Mouse (Mus musculus) lung, embryonic 15.5 days (tissue): Measurements from ENCODE around the gene Eml2. TPM values are rescaled to one million over a fixed set of nuclear protein-coding genes. Genes with fewer than 3 reads are reported as not detected.

Experiments
- ATAC-seq: fragments of 200-750 bp; cut with Nextera tagmentation; 2 replicates; pipeline ENCODE4 v1.8.0; 2017; ENCODE audit warnings: moderate number of reproducible peaks, borderline replicate concordance; ENCODE audit not compliant: low FRiP score, low TSS enrichment; ENCODE audit errors: extremely low read depth
- H3K27ac ChIP-seq: fragments of 300-500 bp; sonication (generic); 2 replicates; pipeline ENCODE4 v1.5.1; 2015; ENCODE audit warnings: moderate library complexity, mild to moderate bottlenecking, inconsistent platforms
- H3K27me3 ChIP-seq: fragments of 300-500 bp; sonication (generic); 2 replicates; pipeline ENCODE4 v1.6.1; 2015; ENCODE audit warnings: inconsistent platforms
- H3K36me3 ChIP-seq: fragments of 300-500 bp; sonication (generic); 2 replicates; pipeline ENCODE4 v1.6.1; 2015; ENCODE audit warnings: inconsistent platforms
- H3K4me1 ChIP-seq: fragments of 300-500 bp; sonication (generic); 2 replicates; pipeline ENCODE4 v1.6.1; 2015; ENCODE audit warnings: inconsistent platforms
- H3K4me2 ChIP-seq: fragments of 300-500 bp; sonication (generic); 2 replicates; pipeline ENCODE4 v1.6.1; 2015; ENCODE audit warnings: inconsistent platforms, mild to moderate bottlenecking, moderate library complexity
- H3K4me3 ChIP-seq: fragments of 300-500 bp; sonication (generic); 2 replicates; pipeline ENCODE4 v1.5.1; 2015; ENCODE audit warnings: mild to moderate bottlenecking, inconsistent platforms
- H3K9ac ChIP-seq: fragments of 300-500 bp; sonication (generic); 2 replicates; pipeline ENCODE4 v1.6.1; 2015; ENCODE audit warnings: inconsistent platforms
- H3K9me3 ChIP-seq: fragments of 300-500 bp; sonication (generic); 2 replicates; pipeline ENCODE4 v1.6.1; 2016; ENCODE audit warnings: inconsistent platforms
- WGBS: fragments of 180-500 bp; shearing (Covaris S2); methylation state at CpG from one replicate; pipeline ENCODE4 v1.1.7; 2015; 5-methylcytosine and 5-hydroxymethylcytosine counted together
- polyA plus RNA-seq: library from polyadenylated mRNA; unstranded; fragments of >200 nt; fragmentation: Nextera tagmentation; extraction: Ambion mirVana; gene quantifications from 2 replicates; pipeline ENCODE4 v1.2.1, GENCODE M21; 2015

Eml2 gene
- polyA plus RNA-seq, 1 experiment from 2014 or later = 12.2 TPM

GRCm38 (mm10) chr7:19236411-19236810, 60.2 kb downstream of the Eml2 start:
- H3K36me3 ChIP-seq = no peaks in the 10 kb centered on the region
- no peak overlapping the region for H3K4me2 ChIP-seq
- WGBS = 81% methylated on average over 2 of the region's 2 CpGs
- H3K9me3 ChIP-seq = no peaks in the 10 kb centered on the region
- H3K4me1 ChIP-seq = peaks cover 18% of the 10 kb centered on the region
- no peak overlapping the region for H3K9ac ChIP-seq
- ATAC-seq = no peak
- H3K4me3 ChIP-seq = no peak overlapping the region
- no peaks in the 10 kb centered on the region for H3K27me3 ChIP-seq
- no peak overlapping the region for H3K27ac ChIP-seq

GRCm38 (mm10) chr7:19238344-19238743, 62.1 kb downstream of the Eml2 start:
- no peaks in the 10 kb centered on the region for H3K36me3 ChIP-seq
- no peaks in the 10 kb centered on the region for H3K27me3 ChIP-seq
- H3K9me3 ChIP-seq = no peaks in the 10 kb centered on the region
- no peak overlapping the region for H3K4me3 ChIP-seq
- no peak overlapping the region for H3K27ac ChIP-seq
- ATAC-seq = no peak
- no peak overlapping the region for H3K4me2 ChIP-seq
- H3K4me1 ChIP-seq = peaks cover 18% of the 10 kb centered on the region
- no peak overlapping the region for H3K9ac ChIP-seq
- 74% methylated on average over 4 of the region's 4 CpGs for WGBS

- Histone ChIP-seq H3K27me3 (no peaks in the 10 kb centered on the region), H3K9ac (no peak overlapping the region), H3K4me1 (peaks cover 18% of the 10 kb centered on the region), H3K27ac (no peak overlapping the region), H3K36me3 (no peaks in the 10 kb centered on the region), H3K9me3 (no peaks in the 10 kb centered on the region), H3K4me2 (no peak overlapping the region), H3K4me3 (no peak overlapping the region)
- ATAC-seq = peak; percentile 83; the same call in 1 of the 2 replicates
- WGBS = 0% methylated on average over 1 of the region's 1 CpGs
These were observed 63.2 kb downstream of the Eml2 start for GRCm38 (mm10) chr7:19239423-19239822.

GRCm38 (mm10) chr7:19239986-19240385, 63.8 kb downstream of the Eml2 start:
- no peaks in the 10 kb centered on the region for H3K27me3 ChIP-seq
- WGBS = 63% methylated on average over 2 of the region's 4 CpGs
- H3K36me3 ChIP-seq = peaks cover 5% of the 10 kb centered on the region; the same call in 1 of the 2 replicates
- H3K9ac ChIP-seq = no peak overlapping the region
- H3K27ac ChIP-seq = no peak overlapping the region
- H3K4me3 ChIP-seq = no peak overlapping the region
- peaks cover 18% of the 10 kb centered on the region for H3K4me1 ChIP-seq
- H3K9me3 ChIP-seq = no peaks in the 10 kb centered on the region
- no peak for ATAC-seq
- no peak overlapping the region for H3K4me2 ChIP-seq

- 86% methylated on average over 8 of the region's 8 CpGs for WGBS
- no peaks in the 10 kb centered on the region for H3K27me3 ChIP-seq
- no peak overlapping the region for H3K9ac ChIP-seq
- no peak for ATAC-seq
- H3K9me3 ChIP-seq = no peaks in the 10 kb centered on the region
- H3K4me2 ChIP-seq = no peak overlapping the region
- no peak overlapping the region for H3K4me3 ChIP-seq
- no peak overlapping the region for H3K27ac ChIP-seq
- peaks cover 15% of the 10 kb centered on the region for H3K4me1 ChIP-seq
- H3K36me3 ChIP-seq = peaks cover 14% of the 10 kb centered on the region
These were observed 64.8 kb downstream of the Eml2 start for GRCm38 (mm10) chr7:19240905-19241463.

- H3K4me1 ChIP-seq = 0 out of 2 replicates have a peak, but pooled peaks cover 7% of the 10 kb centered on the region
- no peak for ATAC-seq
- whole genome bisulfite sequencing = 77% methylated on average over 1 of the region's 1 CpGs
- peaks cover 19% of the 10 kb centered on the region for H3K36me3 ChIP-seq
- no peaks in the 10 kb centered on the region for H3K27me3 ChIP-seq
- no peaks in the 10 kb centered on the region for H3K9me3 ChIP-seq
- H3K9ac ChIP-seq = no peak overlapping the region
- no peak overlapping the region for H3K27ac ChIP-seq
- no peak overlapping the region for H3K4me3 ChIP-seq
- no peak overlapping the region for H3K4me2 ChIP-seq
These were observed 65.8 kb downstream of the Eml2 start for GRCm38 (mm10) chr7:19242005-19242404.

GRCm38 (mm10) chr7:19243858-19244257, 67.6 kb downstream of the Eml2 start:
- Histone ChIP-seq H3K36me3 (peaks cover 24% of the 10 kb centered on the region), H3K4me2 (no peak overlapping the region), H3K9me3 (no peaks in the 10 kb centered on the region), H3K9ac (no peak overlapping the region), H3K4me3 (no peak overlapping the region), H3K4me1 (no peaks in the 10 kb centered on the region), H3K27me3 (no peaks in the 10 kb centered on the region), H3K27ac (no peak overlapping the region)
- 65% methylated on average over 5 of the region's 5 CpGs for WGBS
- ATAC-seq = no peak

- H3K4me1 ChIP-seq = no peaks in the 10 kb centered on the region
- H3K27ac ChIP-seq = no peak overlapping the region
- H3K27me3 ChIP-seq = no peaks in the 10 kb centered on the region
- peaks cover 24% of the 10 kb centered on the region for H3K36me3 ChIP-seq
- 71% methylated on average over 3 of the region's 3 CpGs for WGBS
- H3K4me2 ChIP-seq = no peak overlapping the region
- no peak overlapping the region for H3K4me3 ChIP-seq
- no peaks in the 10 kb centered on the region for H3K9me3 ChIP-seq
- H3K9ac ChIP-seq = no peak overlapping the region
- ATAC-seq = no peak
These were observed 68.9 kb downstream of the Eml2 start for GRCm38 (mm10) chr7:19245083-19245482.

GRCm38 (mm10) chr7:19246855-19247254, 70.6 kb downstream of the Eml2 start:
- 94% methylated on average over 1 of the region's 1 CpGs for WGBS
- H3K36me3 ChIP-seq = peaks cover 24% of the 10 kb centered on the region
- H3K9ac ChIP-seq = no peak overlapping the region
- no peak overlapping the region for H3K4me2 ChIP-seq
- no peaks in the 10 kb centered on the region for H3K4me1 ChIP-seq
- H3K27ac ChIP-seq = no peak overlapping the region
- ATAC-seq = no peak
- H3K9me3 ChIP-seq = no peaks in the 10 kb centered on the region
- H3K4me3 ChIP-seq = no peak overlapping the region
- no peaks in the 10 kb centered on the region for H3K27me3 ChIP-seq

- peaks cover 24% of the 10 kb centered on the region for H3K36me3 ChIP-seq
- H3K4me1 ChIP-seq = no peaks in the 10 kb centered on the region
- no peak overlapping the region for H3K4me2 ChIP-seq
- H3K9me3 ChIP-seq = no peaks in the 10 kb centered on the region
- no peak overlapping the region for H3K9ac ChIP-seq
- no peaks in the 10 kb centered on the region for H3K27me3 ChIP-seq
- H3K27ac ChIP-seq = no peak overlapping the region
- no peak for ATAC-seq
- H3K4me3 ChIP-seq = no peak overlapping the region
- WGBS = 94% methylated on average over 2 of the region's 2 CpGs
These were observed 71.3 kb downstream of the Eml2 start for GRCm38 (mm10) chr7:19247511-19247910.

GRCm38 (mm10) chr7:19252078-19252477, 75.9 kb downstream of the Eml2 start:
- H3K9me3 ChIP-seq = no peaks in the 10 kb centered on the region
- WGBS = 73% methylated on average over 4 of the region's 4 CpGs
- H3K4me2 ChIP-seq = no peak overlapping the region
- no peak overlapping the region for H3K27ac ChIP-seq
- H3K9ac ChIP-seq = no peak overlapping the region
- ATAC-seq = no peak
- no peaks in the 10 kb centered on the region for H3K4me1 ChIP-seq
- peaks cover 30% of the 10 kb centered on the region for H3K36me3 ChIP-seq
- H3K4me3 ChIP-seq = no peak overlapping the region
- H3K27me3 ChIP-seq = no peaks in the 10 kb centered on the region

GRCm38 (mm10) chr7:19253437-19253836, 77.2 kb downstream of the Eml2 start:
- 0 out of 2 replicates have a peak, but pooled peaks cover 3% of the 10 kb centered on the region for H3K4me1 ChIP-seq
- 45% methylated on average over 5 of the region's 5 CpGs for WGBS
- H3K27me3 ChIP-seq = no peaks in the 10 kb centered on the region
- no peak for ATAC-seq
- peaks cover 39% of the 10 kb centered on the region for H3K36me3 ChIP-seq
- no peak overlapping the region for H3K9ac ChIP-seq
- H3K9me3 ChIP-seq = no peaks in the 10 kb centered on the region
- H3K4me3 ChIP-seq = no peak overlapping the region
- no peak overlapping the region for H3K4me2 ChIP-seq
- H3K27ac ChIP-seq = no peak overlapping the region

GRCm38 (mm10) chr7:19255395-19255794, 79.2 kb downstream of the Eml2 start:
- Histone ChIP-seq H3K9ac (no peak overlapping the region), H3K9me3 (no peaks in the 10 kb centered on the region), H3K4me2 (no peak overlapping the region), H3K27ac (no peak overlapping the region), H3K4me1 (0 out of 2 replicates have a peak, but pooled peaks cover 3% of the 10 kb centered on the region), H3K4me3 (no peak overlapping the region), H3K27me3 (no peaks in the 10 kb centered on the region), H3K36me3 (peaks cover 59% of the 10 kb centered on the region)
- WGBS = 84% methylated on average over 17 of the region's 17 CpGs
- no peak for ATAC-seq
